Mouse (Mus musculus): ENCODE data around the gene Plppr4.

GRCm38 (mm10) chr3:117331502-117331901 is 29.2 kb downstream of the Plppr4 start:
- TF ChIP-seq GATA1 (IDR thresholded peaks at IDR 0.05; ENCODE audit: low read length) (no peak), TAL1 (IDR thresholded peaks at IDR 0.05; ENCODE audit: low read length) (no peak)
